Mouse (Mus musculus) mouse trophoblast stem cell (cell line): ENCODE measurements around the gene Krt84.

Source experiments
- in situ Hi-C, 2 experiments: fragments of 300-500 bp; cut with MseI, MboI; formaldehyde crosslinking; loops; 2 replicates in 1 of 2; 3 replicates in 1 of 2; pipeline ENCODE4 v1.15.1; 2025

Gene Krt84

GRCm38 (mm10) chr15:101497181-101497580 lies 35.4 kb downstream of the Krt84 start:
- in situ Hi-C loops = loop anchor here in 1 of 2 experiments (10.0 kb wide), 1 partner anchor 152 kb away; no protein-coding TSS in a partner anchor

- in situ Hi-C loops = loop anchor here in 1 of 2 experiments (10.0 kb wide), 1 partner anchor 150 kb away; no protein-coding TSS in a partner anchor
These were observed 37.4 kb downstream of the Krt84 start for GRCm38 (mm10) chr15:101495266-101495665.

- in situ Hi-C loops = loop anchor here in 1 of 2 experiments (10.0 kb wide), 1 partner anchor 149 kb away; no protein-coding TSS in a partner anchor
These were observed 38.4 kb downstream of the Krt84 start for GRCm38 (mm10) chr15:101494203-101494602.

GRCm38 (mm10) chr15:101493713-101494112 lies 38.9 kb downstream of the Krt84 start:
- in situ Hi-C loops = loop anchor here in 1 of 2 experiments (10.0 kb wide), 1 partner anchor 149 kb away; no protein-coding TSS in a partner anchor

GRCm38 (mm10) chr15:101492718-101493117 lies 39.9 kb downstream of the Krt84 start:
- in situ Hi-C loops = loop anchor here in 1 of 2 experiments (10.0 kb wide), 1 partner anchor 148 kb away; no protein-coding TSS in a partner anchor

GRCm38 (mm10) chr15:101491431-101491830 lies 41.2 kb downstream of the Krt84 start, which contains the start of gene Krt83:
Krt83 (minus strand) TSS chr15:101491512.
- in situ Hi-C loops = loop anchor here in 1 of 2 experiments (10.0 kb wide), 1 partner anchor 147 kb away; no protein-coding TSS in a partner anchor

GRCm38 (mm10) chr15:101485911-101486635 lies 46.5 kb downstream of the Krt84 start:
- in situ Hi-C loops = no loop called here

GRCm38 (mm10) chr15:101484939-101485338 lies 47.7 kb downstream of the Krt84 start:
- in situ Hi-C loops = no loop called here

GRCm38 (mm10) chr15:101483646-101484045 lies 49.0 kb downstream of the Krt84 start:
- in situ Hi-C loops = no loop called here

GRCm38 (mm10) chr15:101482056-101482455 lies 50.6 kb downstream of the Krt84 start:
- in situ Hi-C loops = no loop called here

GRCm38 (mm10) chr15:101479666-101480060 lies 53.0 kb downstream of the Krt84 start:
- in situ Hi-C loops = no loop called here

GRCm38 (mm10) chr15:101479007-101479665 lies 53.5 kb downstream of the Krt84 start:
- in situ Hi-C loops = no loop called here
